Mouse (Mus musculus) midbrain, embryonic 14.5 days (tissue): ENCODE measurements around the gene Inafm1. TPM values are rescaled to one million over a fixed set of nuclear protein-coding genes. Genes with fewer than 3 reads are reported as not detected.
"Not testable (repeated sequence)": the region's sequence is repeated elsewhere in the genome, so short reads cannot be mapped to it uniquely, and the experiment has no call there.

Source experiments
- ATAC-seq: fragments of 200-750 bp; cut with Nextera tagmentation; 2 replicates; pipeline ENCODE4 v1.8.0; 2017; ENCODE audit warnings: moderate number of reproducible peaks, moderate library complexity; ENCODE audit not compliant: low FRiP score, low TSS enrichment
- DNase-seq: peaks from one replicate; pipeline ENCODE4 v3.0.0-alpha.2; 2015
- H3K27ac ChIP-seq: fragments of 300-500 bp; sonication (generic); replicated peaks from 2 replicates; pipeline ENCODE4 v1.5.1; 2014; ENCODE audit warnings: mild to moderate bottlenecking, low read depth, low read length, moderate library complexity
- H3K27me3 ChIP-seq: fragments of 300-500 bp; sonication (generic); 2 replicates; pipeline ENCODE4 v1.6.1; 2014; ENCODE audit warnings: low read length, control low read depth, mixed read lengths; ENCODE audit not compliant: control insufficient read depth, insufficient read depth
- H3K36me3 ChIP-seq: fragments of 300-500 bp; sonication (generic); 2 replicates; pipeline ENCODE4 v1.6.1; 2014; ENCODE audit warnings: low read length, control low read depth; ENCODE audit not compliant: control insufficient read depth, insufficient read depth
- H3K4me1 ChIP-seq: fragments of 300-500 bp; sonication (generic); 2 replicates; pipeline ENCODE4 v1.6.1; 2014; ENCODE audit warnings: mild to moderate bottlenecking, antibody characterized with exemption, low read length, control low read depth; ENCODE audit not compliant: control insufficient read depth, insufficient read depth
- H3K4me2 ChIP-seq: fragments of 300-500 bp; sonication (generic); 2 replicates; pipeline ENCODE4 v1.6.1; 2014; ENCODE audit warnings: mild to moderate bottlenecking, low read length, moderate library complexity
- H3K4me3 ChIP-seq: fragments of 300-500 bp; sonication (generic); replicated peaks from 2 replicates; pipeline ENCODE4 v1.5.1; 2014; ENCODE audit warnings: low read depth, low read length
- H3K9ac ChIP-seq: fragments of 300-500 bp; sonication (generic); replicated peaks from 2 replicates; pipeline ENCODE4 v1.6.1; 2014; ENCODE audit warnings: mild to moderate bottlenecking, low read length, moderate library complexity
- H3K9me3 ChIP-seq: fragments of 300-500 bp; sonication (generic); 2 replicates; pipeline ENCODE4 v1.6.1; 2016; ENCODE audit warnings: low read length, control low read depth, mixed read lengths; ENCODE audit not compliant: control insufficient read depth
- WGBS: fragments of 180-500 bp; shearing (Covaris S2); extraction: QIAGEN DNeasy Blood & Tissue Kit; methylation state at CpG from one replicate; pipeline ENCODE4 v1.1.7; 2014; 5-methylcytosine and 5-hydroxymethylcytosine counted together
- polyA plus RNA-seq: library from polyadenylated mRNA; unstranded; fragments of >200 nt; fragmentation: Nextera tagmentation; extraction: Ambion mirVana; gene quantifications from 2 replicates; pipeline ENCODE4 v1.2.1, GENCODE M21; 2014

Gene Inafm1
- polyA plus RNA-seq, 1 experiment from 2014 or later = 36.4 TPM

DNA sequence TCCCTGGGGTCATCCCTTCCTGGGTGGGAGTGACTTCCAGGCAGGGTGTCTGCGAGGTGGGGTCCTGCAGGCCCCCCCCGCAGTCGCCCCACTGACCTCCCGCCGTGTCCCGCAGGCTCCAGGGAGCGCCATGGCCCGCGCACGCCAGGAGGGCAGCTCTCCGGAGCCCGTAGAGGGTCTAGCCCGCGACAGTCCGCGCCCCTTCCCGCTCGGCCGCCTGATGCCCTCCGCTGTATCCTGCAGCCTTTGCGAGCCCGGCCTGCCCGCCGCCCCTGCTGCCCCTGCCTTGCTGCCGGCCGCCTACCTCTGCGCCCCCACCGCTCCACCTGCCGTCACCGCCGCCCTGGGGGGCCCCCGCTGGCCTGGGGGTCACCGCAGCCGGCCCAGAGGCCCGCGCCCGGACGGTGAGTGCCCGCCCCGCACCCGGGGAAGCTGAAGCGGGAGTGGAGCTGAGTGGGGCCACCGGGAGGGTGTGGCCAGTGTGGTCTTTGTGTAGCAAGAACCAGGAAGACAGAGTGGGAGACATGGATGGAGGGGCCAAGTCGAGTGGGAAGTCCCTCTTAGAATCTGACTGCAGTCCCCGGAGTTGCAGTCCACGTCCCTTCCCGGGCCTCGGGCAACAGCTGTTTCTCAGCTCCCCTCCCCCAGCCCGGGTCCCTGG is 38.7 kb upstream of the Inafm1 start:
- no peak for ATAC-seq
- no peaks in the 10 kb centered on the region for H3K9me3 ChIP-seq
- H3K36me3 ChIP-seq = peaks cover 2% of the 10 kb centered on the region
- under 1% methylated on average over 48 of the region's 49 CpGs for WGBS
- peak overlapping the region; percentile 95 for H3K27ac ChIP-seq
- H3K4me2 ChIP-seq = peak overlapping the region; percentile 97
- peaks cover 32% of the 10 kb centered on the region for H3K4me1 ChIP-seq
- H3K9ac ChIP-seq = peak overlapping the region; percentile 89
- peak overlapping the region; percentile 67 for H3K4me3 ChIP-seq
- no peaks in the 10 kb centered on the region for H3K27me3 ChIP-seq
- DNase-seq = peak; percentile 55

DNA sequence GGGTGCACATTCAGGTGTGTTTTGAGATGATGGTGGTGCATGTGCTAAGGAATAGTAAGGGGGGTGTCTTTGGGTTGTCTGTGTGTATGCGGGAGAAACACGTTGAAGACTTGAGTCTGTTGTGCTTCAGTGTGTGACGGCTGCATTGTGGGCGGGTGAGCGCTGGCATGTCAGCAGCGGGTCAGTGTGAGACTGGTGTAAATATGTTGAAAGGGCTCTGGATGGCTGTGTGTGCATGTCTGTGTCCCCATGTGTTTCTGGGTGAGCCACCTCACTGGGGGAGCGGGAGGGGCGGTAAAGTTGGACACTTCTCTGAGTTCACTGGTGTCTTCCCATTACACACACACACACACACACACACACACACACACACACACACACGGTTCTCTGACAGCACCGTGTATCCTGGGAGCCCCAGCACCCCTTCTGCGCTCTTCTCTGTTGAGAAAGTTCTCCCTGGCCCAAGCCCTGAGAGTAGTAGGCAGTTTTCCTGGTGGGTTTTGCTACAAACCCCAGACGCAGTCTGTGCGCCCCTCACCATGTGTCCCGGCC is 38.1 kb upstream of the Inafm1 start:
- Histone ChIP-seq H3K4me2 (peak overlapping the region; percentile 97), H3K4me3 (peak overlapping the region; percentile 67), H3K27ac (peak overlapping the region; percentile 95), H3K27me3 (no peaks in the 10 kb centered on the region), H3K9me3 (no peaks in the 10 kb centered on the region), H3K9ac (peak overlapping the region; percentile 89), H3K4me1 (peaks cover 32% of the 10 kb centered on the region), H3K36me3 (no peaks in the 10 kb centered on the region)
- DNase-seq = peak; percentile 42
- WGBS = under 1% methylated on average over 14 of the region's 14 CpGs
- ATAC-seq = no peak

DNA sequence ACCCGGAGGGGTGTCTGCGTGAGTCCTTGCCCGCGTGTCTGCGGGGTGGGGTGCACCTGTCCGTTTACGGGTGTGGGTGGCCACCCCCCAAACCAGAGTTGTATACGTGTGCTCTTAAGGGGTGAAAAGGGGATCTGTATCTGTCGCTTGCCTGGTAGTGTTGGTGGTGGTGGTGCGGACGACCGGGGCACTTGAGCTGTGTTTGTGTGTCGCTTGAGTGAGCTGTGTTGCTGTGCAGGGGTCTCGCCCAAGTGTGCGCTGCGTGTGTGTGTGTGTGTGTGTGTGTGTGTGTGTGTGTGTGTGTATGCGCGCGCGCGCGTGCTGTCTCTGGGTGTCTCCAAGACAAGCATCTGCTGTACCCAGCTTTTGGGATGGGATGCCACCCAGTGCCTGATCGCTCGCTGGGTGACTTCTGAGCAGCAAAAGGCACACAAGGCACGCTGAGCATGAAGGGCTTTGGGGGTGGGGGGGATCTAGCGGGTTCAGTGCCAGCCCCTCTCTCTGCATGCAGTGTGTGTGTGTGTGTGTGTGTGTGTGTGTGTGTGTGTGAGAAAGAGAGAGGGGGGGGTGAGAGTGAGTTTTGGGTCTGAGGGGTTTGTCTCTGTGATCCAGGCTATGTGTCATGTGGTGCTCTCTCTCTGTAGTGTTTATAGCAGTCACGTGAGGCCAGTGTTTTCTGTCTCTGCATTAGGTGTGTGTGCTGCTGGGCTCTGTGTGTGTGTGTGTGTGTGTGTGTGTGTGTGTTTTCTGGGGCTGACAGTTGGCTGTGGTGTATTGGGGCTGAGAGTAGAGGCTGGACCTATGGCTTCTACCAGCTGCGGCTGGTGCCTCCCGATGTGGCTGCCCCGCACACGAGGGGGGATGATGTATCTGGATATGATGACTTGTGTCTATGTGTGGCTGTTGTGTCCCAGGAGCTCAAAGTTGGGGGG is 37.4 kb upstream of the Inafm1 start:
- ATAC-seq (peak; percentile 3), DNase-seq (peak; percentile 62)
- peak overlapping the region; percentile 70 for H3K27ac ChIP-seq
- no peaks in the 10 kb centered on the region for H3K27me3 ChIP-seq
- peaks cover 32% of the 10 kb centered on the region for H3K4me1 ChIP-seq
- H3K9me3 ChIP-seq = no peaks in the 10 kb centered on the region
- H3K36me3 ChIP-seq = no peaks in the 10 kb centered on the region
- peak overlapping the region; percentile 59 for H3K9ac ChIP-seq
- H3K4me3 ChIP-seq = peak overlapping the region; percentile 67
- WGBS = 1% methylated on average over 31 of the region's 31 CpGs
- H3K4me2 ChIP-seq = peak overlapping the region; percentile 97

DNA sequence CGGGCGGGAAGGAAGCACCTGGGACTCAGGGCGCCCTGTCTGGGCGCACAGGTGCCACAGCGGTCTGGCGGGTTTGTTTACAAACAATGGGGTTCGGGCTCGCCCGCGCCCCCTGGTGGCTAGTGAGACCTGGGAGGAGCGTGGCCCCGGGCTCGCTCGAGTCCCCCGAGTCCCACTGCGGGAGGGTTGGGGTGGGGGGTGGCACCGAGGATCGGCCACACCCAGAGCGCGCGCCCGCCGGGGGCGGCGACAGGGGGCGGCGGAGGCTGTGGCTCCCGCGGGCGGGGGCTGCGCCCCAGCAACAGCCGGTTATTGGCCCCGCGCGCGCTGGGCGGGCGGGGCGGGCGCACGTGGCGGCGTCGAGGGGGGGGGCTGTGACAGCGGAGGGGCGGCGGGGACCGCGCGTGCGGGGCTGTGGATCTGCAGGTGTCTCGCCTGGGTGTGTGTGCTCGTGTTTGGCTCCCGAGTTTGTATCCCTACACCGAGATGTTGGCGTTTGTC is 36.7 kb upstream of the Inafm1 start:
- no peaks in the 10 kb centered on the region for H3K36me3 ChIP-seq
- peak overlapping the region; percentile 97 for H3K4me2 ChIP-seq
- H3K9ac ChIP-seq = peak overlapping the region; percentile 59
- peak overlapping the region; percentile 70 for H3K27ac ChIP-seq
- H3K4me3 ChIP-seq = peak overlapping the region; percentile 67
- ATAC-seq (peak; percentile 4; the same call in 1 of the 2 replicates), DNase-seq (peak; percentile 82)
- under 1% methylated on average over 50 of the region's 56 CpGs for WGBS
- H3K4me1 ChIP-seq = peaks cover 32% of the 10 kb centered on the region
- H3K9me3 ChIP-seq = no peaks in the 10 kb centered on the region
- H3K27me3 ChIP-seq = no peaks in the 10 kb centered on the region

DNA sequence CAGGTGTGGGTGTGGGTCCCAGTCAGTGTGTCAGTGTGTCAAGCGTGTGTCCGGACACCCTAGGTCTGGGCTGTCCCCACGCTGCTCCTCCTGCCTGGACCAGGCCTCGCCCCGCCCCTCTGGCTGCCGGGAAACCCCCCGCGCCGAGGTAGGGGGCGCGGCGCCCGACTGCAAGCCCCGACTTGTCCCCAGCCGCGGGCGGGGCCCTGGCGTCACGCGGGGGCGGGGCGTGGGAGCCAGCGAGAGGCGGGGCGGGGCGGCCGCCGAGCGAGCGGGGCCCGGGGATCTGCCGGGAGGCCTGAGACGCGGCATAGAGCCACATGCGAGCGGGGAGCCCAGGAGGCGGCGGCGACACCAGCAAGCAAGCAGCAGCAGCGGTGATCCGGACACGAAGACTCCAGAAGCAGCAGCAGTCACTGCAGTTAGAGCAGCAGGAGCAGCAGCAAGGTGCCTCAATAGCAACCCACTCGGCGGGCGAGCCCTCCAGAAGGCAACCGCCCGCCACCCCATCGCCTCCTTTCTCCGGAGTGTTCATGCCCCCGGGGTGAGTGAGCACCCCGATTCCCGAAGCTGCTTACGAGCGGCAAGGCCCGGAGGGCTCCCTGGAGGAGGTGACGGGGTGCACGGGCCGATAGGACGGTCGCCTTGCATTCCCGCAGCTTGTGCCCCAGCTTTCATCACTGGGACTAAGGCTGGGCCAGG is 36.1 kb upstream of the Inafm1 start:
- no peaks in the 10 kb centered on the region for H3K9me3 ChIP-seq
- under 1% methylated on average over 60 of the region's 61 CpGs for WGBS
- no peaks in the 10 kb centered on the region for H3K27me3 ChIP-seq
- no peaks in the 10 kb centered on the region for H3K36me3 ChIP-seq
- DNase-seq = peak; percentile 86
- ATAC-seq = peak; percentile 38
- peak overlapping the region; percentile 70 for H3K27ac ChIP-seq
- H3K4me3 ChIP-seq = peak overlapping the region; percentile 67
- peak overlapping the region; percentile 59 for H3K9ac ChIP-seq
- peak overlapping the region; percentile 97 for H3K4me2 ChIP-seq
- H3K4me1 ChIP-seq = peaks cover 32% of the 10 kb centered on the region

DNA sequence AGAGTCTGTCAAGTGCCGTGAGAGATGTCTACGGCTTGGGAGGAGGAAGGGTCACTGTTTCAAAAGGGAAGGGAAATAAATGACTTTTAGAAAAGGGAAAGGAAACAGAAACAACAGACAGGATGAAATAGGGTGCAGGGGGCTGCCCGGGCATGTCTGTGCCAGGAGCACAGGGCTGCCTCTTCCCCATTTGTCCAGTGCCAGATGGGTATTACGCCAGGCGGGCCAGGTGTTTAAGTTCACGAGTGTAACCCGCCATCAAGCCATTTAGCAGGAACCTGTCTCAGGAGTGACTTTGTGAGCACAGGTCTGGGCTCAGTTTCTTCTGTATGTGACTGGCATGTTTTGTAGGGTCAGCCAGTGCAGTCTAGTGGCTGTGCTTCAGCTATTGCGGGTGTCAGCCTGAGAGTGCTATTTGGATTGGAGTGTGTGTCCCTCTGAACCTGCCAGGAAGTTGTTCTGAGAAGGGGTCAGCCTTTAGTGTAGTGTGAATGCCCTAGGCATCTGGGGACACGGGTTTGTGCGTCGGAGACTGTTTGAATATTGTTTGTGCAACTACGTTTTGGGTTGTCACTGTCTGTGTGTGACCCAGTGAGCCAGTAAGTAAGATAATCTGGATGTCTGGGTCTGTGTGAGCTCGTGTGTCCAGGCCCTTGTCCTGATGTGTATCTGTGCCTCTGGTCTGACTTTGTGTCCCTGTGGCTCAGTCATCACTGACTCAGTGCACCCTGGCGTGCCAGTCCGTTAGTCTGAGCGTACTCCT is 35.3 kb upstream of the Inafm1 start:
- peak overlapping the region; percentile 67 for H3K4me3 ChIP-seq
- ATAC-seq (no peak), DNase-seq (no peak)
- H3K4me1 ChIP-seq = peaks cover 29% of the 10 kb centered on the region
- WGBS = 46% methylated on average over 16 of the region's 16 CpGs
- peak overlapping the region; percentile 70; the same call in 1 of the 2 replicates for H3K27ac ChIP-seq
- H3K9ac ChIP-seq = peak overlapping the region; percentile 59
- no peaks in the 10 kb centered on the region for H3K9me3 ChIP-seq
- peak overlapping the region; percentile 97 for H3K4me2 ChIP-seq
- no peaks in the 10 kb centered on the region for H3K27me3 ChIP-seq
- no peaks in the 10 kb centered on the region for H3K36me3 ChIP-seq

DNA sequence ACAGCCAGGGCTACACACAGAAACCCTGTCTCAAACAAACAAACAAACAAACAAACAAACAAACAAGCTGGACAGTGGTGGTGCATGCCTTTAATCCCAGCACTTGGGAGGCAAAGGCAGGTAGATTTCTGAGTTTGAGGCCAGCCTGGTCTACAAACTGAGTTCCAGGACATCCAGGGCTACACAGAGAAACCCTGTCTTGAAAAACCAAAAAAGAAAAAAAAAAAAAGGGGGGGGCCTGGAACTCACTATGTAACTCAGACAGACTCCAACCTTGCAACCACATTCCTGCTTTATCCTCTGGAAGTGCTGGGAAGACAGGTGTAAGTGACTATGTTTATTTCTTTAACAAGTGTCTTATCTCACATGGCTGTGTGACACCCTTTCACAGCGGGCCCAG is 34.7 kb upstream of the Inafm1 start, which contains the start of gene Bbc3:
Gene Bbc3, plus strand, starts transcription at position 301 of the 400 bp plus-strand sequence.
- Histone ChIP-seq H3K4me2 (peak within 1 kb of the TSS; percentile 97), H3K9ac (peak within 1 kb of the TSS; percentile 59), H3K4me3 (peak within 1 kb of the TSS; percentile 67), H3K4me1 (peaks cover 26% of the 10 kb centered on the region), H3K27ac (peak within 1 kb of the TSS; percentile 70; the same call in 1 of the 2 replicates)
- H3K27me3 ChIP-seq, DNase-seq, H3K36me3 ChIP-seq, H3K9me3 ChIP-seq, ATAC-seq: not testable (repeated sequence)
- 73% methylated on average over 1 of the region's 1 CpGs for WGBS
